Mouse (Mus musculus): ENCODE measurements around the gene Pax4. TPM values are rescaled to one million over a fixed set of nuclear protein-coding genes. Genes with fewer than 3 reads are reported as not detected.

Pax4 gene
- total and polyA plus RNA-seq, 2 experiments from 2014 or later = 0.37 TPM; not detected in 1

GRCm38 (mm10) chr6:28420361-28420760, 28.8 kb downstream of the Pax4 start:
- peak overlapping the region; percentile 84 for H3K4me3 ChIP-seq (ENCODE audit: low read depth, low read length)
- DNase-seq (ENCODE audit: low spot score) = no peak
- no peak for ATAC-seq (ENCODE audit: low FRiP score)
- peak overlapping the region; percentile 2; the same call in 1 of the 2 replicates for H3K9ac ChIP-seq (replicated peaks; ENCODE audit: low read length, poor library complexity, severe bottlenecking)
- TF ChIP-seq CTCF (IDR thresholded peaks at IDR 0.05) = no peak
- H3K4me2 ChIP-seq (ENCODE audit: low read depth, low read length, poor library complexity, severe bottlenecking) = peak overlapping the region; percentile 97
- peaks cover 24% of the 10 kb centered on the region for H3K4me1 ChIP-seq (ENCODE audit: insufficient read depth, low read length)
- no peaks in the 10 kb centered on the region for H3K9me3 ChIP-seq (ENCODE audit: low read length)
- H3K27me3 ChIP-seq (ENCODE audit: insufficient read depth, low read length) = no peaks in the 10 kb centered on the region
- peaks cover 26% of the 10 kb centered on the region for H3K36me3 ChIP-seq (ENCODE audit: insufficient read depth, low read length)
- no peak overlapping the region for H3K27ac ChIP-seq (ENCODE audit: low read depth, low read length)
- 88% methylated on average over 17 of the region's 17 CpGs for WGBS

- Histone ChIP-seq H3K4me1 (ENCODE audit: insufficient read depth, low read length) (peaks cover 20% of the 10 kb centered on the region), H3K4me2 (ENCODE audit: low read depth, low read length, poor library complexity, severe bottlenecking) (peak overlapping the region; percentile 97; the same call in 1 of the 2 replicates), H3K27me3 (ENCODE audit: insufficient read depth, low read length) (no peaks in the 10 kb centered on the region), H3K4me3 (ENCODE audit: low read depth, low read length) (no peak overlapping the region), H3K9me3 (ENCODE audit: low read length) (no peaks in the 10 kb centered on the region), H3K9ac (replicated peaks; ENCODE audit: low read length, poor library complexity, severe bottlenecking) (no peak overlapping the region), H3K27ac (ENCODE audit: low read depth, low read length) (no peak overlapping the region), H3K36me3 (ENCODE audit: insufficient read depth, low read length) (peaks cover 28% of the 10 kb centered on the region)
- DNase-seq (ENCODE audit: low spot score) (no peak), ATAC-seq (ENCODE audit: low FRiP score) (no peak)
- WGBS = 78% methylated on average over 2 of the region's 2 CpGs
- no peak for TF ChIP-seq CTCF (IDR thresholded peaks at IDR 0.05)
Measured at GRCm38 (mm10) chr6:28419673-28420072, 29.5 kb downstream of the Pax4 start.

GRCm38 (mm10) chr6:28418449-28418848, 30.7 kb downstream of the Pax4 start:
- ATAC-seq (ENCODE audit: low FRiP score) = no peak
- peak; percentile 73 for DNase-seq (ENCODE audit: low spot score)
- H3K4me3 ChIP-seq (ENCODE audit: low read depth, low read length) = no peak overlapping the region
- peaks cover 16% of the 10 kb centered on the region for H3K4me1 ChIP-seq (ENCODE audit: insufficient read depth, low read length)
- H3K27me3 ChIP-seq (ENCODE audit: insufficient read depth, low read length) = no peaks in the 10 kb centered on the region
- peak overlapping the region; percentile 12; the same call in 1 of the 2 replicates for H3K4me2 ChIP-seq (ENCODE audit: low read depth, low read length, poor library complexity, severe bottlenecking)
- no peak overlapping the region for H3K27ac ChIP-seq (ENCODE audit: low read depth, low read length)
- H3K9me3 ChIP-seq (ENCODE audit: low read length) = no peaks in the 10 kb centered on the region
- 80% methylated on average over 14 of the region's 14 CpGs for WGBS
- TF ChIP-seq CTCF (IDR thresholded peaks at IDR 0.05) = no peak; the same call in 1 of the 2 replicates
- peaks cover 28% of the 10 kb centered on the region for H3K36me3 ChIP-seq (ENCODE audit: insufficient read depth, low read length)
- no peak overlapping the region for H3K9ac ChIP-seq (replicated peaks; ENCODE audit: low read length, poor library complexity, severe bottlenecking)

GRCm38 (mm10) chr6:28416981-28417380, 32.2 kb downstream of the Pax4 start:
- Histone ChIP-seq H3K4me1 (ENCODE audit: insufficient read depth, low read length) (peaks cover 16% of the 10 kb centered on the region), H3K9ac (replicated peaks; ENCODE audit: low read length, poor library complexity, severe bottlenecking) (no peak overlapping the region), H3K4me3 (ENCODE audit: low read depth, low read length) (no peak overlapping the region), H3K27ac (ENCODE audit: low read depth, low read length) (no peak overlapping the region), H3K27me3 (ENCODE audit: insufficient read depth, low read length) (no peaks in the 10 kb centered on the region), H3K9me3 (ENCODE audit: low read length) (no peaks in the 10 kb centered on the region), H3K4me2 (ENCODE audit: low read depth, low read length, poor library complexity, severe bottlenecking) (no peak overlapping the region), H3K36me3 (ENCODE audit: insufficient read depth, low read length) (peaks cover 28% of the 10 kb centered on the region)
- TF ChIP-seq CTCF (IDR thresholded peaks at IDR 0.05) = no peak
- ATAC-seq (ENCODE audit: low FRiP score) = no peak
- 86% methylated on average over 4 of the region's 4 CpGs for WGBS
- DNase-seq (ENCODE audit: low spot score) = no peak

- DNase-seq (ENCODE audit: low spot score) = no peak
- ATAC-seq (ENCODE audit: low FRiP score) = no peak
- no peaks in the 10 kb centered on the region for H3K9me3 ChIP-seq (ENCODE audit: low read length)
- H3K36me3 ChIP-seq (ENCODE audit: insufficient read depth, low read length) = peaks cover 8% of the 10 kb centered on the region
- no peak overlapping the region for H3K27ac ChIP-seq (ENCODE audit: low read depth, low read length)
- H3K27me3 ChIP-seq (ENCODE audit: insufficient read depth, low read length) = no peaks in the 10 kb centered on the region
- H3K4me2 ChIP-seq (ENCODE audit: low read depth, low read length, poor library complexity, severe bottlenecking) = no peak overlapping the region
- no peak overlapping the region for H3K4me3 ChIP-seq (ENCODE audit: low read depth, low read length)
- TF ChIP-seq CTCF (IDR thresholded peaks at IDR 0.05) = no peak
- no peak overlapping the region for H3K9ac ChIP-seq (replicated peaks; ENCODE audit: low read length, poor library complexity, severe bottlenecking)
- WGBS = 74% methylated on average over 2 of the region's 2 CpGs
- no peaks in the 10 kb centered on the region for H3K4me1 ChIP-seq (ENCODE audit: insufficient read depth, low read length)
Measured at GRCm38 (mm10) chr6:28411236-28411635, 37.9 kb downstream of the Pax4 start.

- DNase-seq (ENCODE audit: low spot score) (no peak), ATAC-seq (ENCODE audit: low FRiP score) (no peak)
- H3K27ac ChIP-seq (ENCODE audit: low read depth, low read length) = no peak overlapping the region
- H3K4me1 ChIP-seq (ENCODE audit: insufficient read depth, low read length) = no peaks in the 10 kb centered on the region
- no peaks in the 10 kb centered on the region for H3K9me3 ChIP-seq (ENCODE audit: low read length)
- WGBS = 91% methylated on average over 9 of the region's 9 CpGs
- H3K4me3 ChIP-seq (ENCODE audit: low read depth, low read length) = no peak overlapping the region
- H3K27me3 ChIP-seq (ENCODE audit: insufficient read depth, low read length) = no peaks in the 10 kb centered on the region
- no peak overlapping the region for H3K9ac ChIP-seq (replicated peaks; ENCODE audit: low read length, poor library complexity, severe bottlenecking)
- no peaks in the 10 kb centered on the region for H3K36me3 ChIP-seq (ENCODE audit: insufficient read depth, low read length)
- H3K4me2 ChIP-seq (ENCODE audit: low read depth, low read length, poor library complexity, severe bottlenecking) = no peak overlapping the region
- no peak for TF ChIP-seq CTCF (IDR thresholded peaks at IDR 0.05)
Measured at GRCm38 (mm10) chr6:28410053-28410452, 39.1 kb downstream of the Pax4 start.

Data from midbrain, postnatal 0 days (tissue).